Comparison of ENCODE assay signal across 12 mouse cellular contexts in the genomic region with DNA sequence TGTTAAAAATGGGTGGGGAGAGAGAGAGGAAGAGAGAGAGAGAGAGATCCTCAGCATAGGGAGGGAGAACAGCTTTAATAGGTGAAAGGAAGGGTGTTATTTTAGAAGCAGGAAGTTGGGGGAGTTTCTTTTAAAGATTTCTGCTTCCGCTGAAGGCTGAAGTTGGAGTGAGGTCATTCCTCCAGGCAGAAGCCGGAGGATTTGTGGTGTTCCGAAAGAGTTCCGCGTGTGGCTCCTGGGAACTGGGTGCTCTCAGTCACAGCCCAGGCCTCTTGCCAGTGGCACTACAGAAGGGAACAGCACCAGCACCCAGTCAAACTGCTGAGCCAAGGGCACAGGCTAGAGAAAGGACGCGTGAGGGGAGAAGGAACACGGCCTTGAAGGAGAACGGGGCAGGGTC. TPM values are rescaled to one million over a fixed set of nuclear protein-coding genes. Genes with fewer than 3 reads are reported as not detected.
DNase-seq lines count a peak whose midpoint lies in the region; ATAC-seq and TF ChIP-seq lines count a peak whose summit lies in the region.
"Had no signal": no experiment of that assay in that cellular context is flagged by ENCODE, and none has a peak within 500 bp of the region (broad histone marks: within the 10 kb centered on the region; RNA-seq: fewer than 3 reads in every experiment).

No protein-coding gene starts in this region.

- no peaks in the 10 kb centered on the region for H3K9me3 ChIP-seq in heart, embryonic 11.5 days (replicated peaks; ENCODE audit: control insufficient read depth, low read length)
- H3K9me3 ChIP-seq: embryonic facial prominence, embryonic 13.5 days had no signal

- no peaks in the 10 kb centered on the region for H3K27me3 ChIP-seq in heart, embryonic 11.5 days (ENCODE audit: control insufficient read depth, insufficient read depth, low read length)
- H3K27me3 ChIP-seq: embryonic facial prominence, embryonic 13.5 days had no signal

- no peak for TF ChIP-seq POLR2A in bone marrow, adult 2 months (IDR thresholded peaks at IDR 0.05; ENCODE audit: borderline replicate concordance, control insufficient read depth, low read depth, low read length)

- no peaks in the 10 kb centered on the region for H3K4me1 ChIP-seq in heart, embryonic 11.5 days (ENCODE audit: control insufficient read depth, insufficient read depth, low read length)
- no peaks in the 10 kb centered on the region for H3K4me1 ChIP-seq in bone marrow, adult 2 months (ENCODE audit: control insufficient read depth, insufficient read depth, low read length)
- H3K4me1 ChIP-seq: embryonic facial prominence, embryonic 13.5 days had no signal

- no peak for TF ChIP-seq CTCF in bone marrow, adult 2 months (IDR thresholded peaks at IDR 0.05; ENCODE audit: control insufficient read depth, insufficient read depth, low read length)

- H3K27ac ChIP-seq in heart, embryonic 11.5 days (ENCODE audit: low read depth, low read length) = no peak overlapping the region
- no peak overlapping the region for H3K27ac ChIP-seq in bone marrow, adult 2 months (ENCODE audit: control insufficient read depth, insufficient read depth, low read depth, low read length, poor library complexity)
- H3K27ac ChIP-seq: embryonic facial prominence, embryonic 13.5 days; hindbrain, postnatal 0 days had no signal

- peak; percentile 45 to 76 for DNase-seq in heart, adult 18-20 months
- DNase-seq in kidney, adult 8-10 months = peak; percentile 12 to 13
- DNase-seq in lung, postnatal 25 days (ENCODE audit: low spot score) = peak; percentile 29
- DNase-seq in left cerebral cortex, postnatal 10 days (ENCODE audit: extremely low spot score in 1 of 2, low spot score in 2 of 2) = no peak
- no peak for DNase-seq in MN1 (ENCODE audit: low spot score)
- DNase-seq in layer of hippocampus, adult 9-11 months = no peak
- DNase-seq: cerebellum, adult 11 months; right cerebral cortex, postnatal 14 days had no signal

- H3K9ac ChIP-seq in heart, embryonic 11.5 days (ENCODE audit: low read depth, low read length) = no peak overlapping the region
- H3K9ac ChIP-seq: embryonic facial prominence, embryonic 13.5 days had no signal

- H3K36me3 ChIP-seq in heart, embryonic 11.5 days (ENCODE audit: control insufficient read depth, insufficient read depth, low read length) = no peaks in the 10 kb centered on the region
- H3K36me3 ChIP-seq: embryonic facial prominence, embryonic 13.5 days had no signal

- no peak overlapping the region for H3K4me2 ChIP-seq in heart, embryonic 11.5 days
- H3K4me2 ChIP-seq: embryonic facial prominence, embryonic 13.5 days had no signal

- ATAC-seq in heart, embryonic 11.5 days (replicated peaks; ENCODE audit: insufficient number of reproducible peaks, low FRiP score, low TSS enrichment) = no peak
- ATAC-seq: hindbrain, postnatal 0 days had no signal

- H3K4me3 ChIP-seq in heart, embryonic 11.5 days (ENCODE audit: low read depth, low read length) = no peak overlapping the region
- H3K4me3 ChIP-seq in bone marrow, adult 2 months (replicated peaks; ENCODE audit: control insufficient read depth, low read depth, low read length) = peak overlapping the region; percentile 24
- H3K4me3 ChIP-seq: embryonic facial prominence, embryonic 13.5 days had no signal

- intact Hi-C loops in left cerebral cortex, postnatal 10 days (cut with DNase I) = no loop called here

- WGBS in heart, embryonic 11.5 days (ENCODE audit: insufficient replicate concordance) = 85% methylated on average over 9 of the region's 9 CpGs
- WGBS in bone marrow, adult 2 months = 49% methylated on average over 9 of the region's 9 CpGs

RNA-seq across cellular contexts. Expression of a gene that starts 38.4 kb away (rescaled TPM):
- total RNA-seq in heart, adult 18-20 months (2021) = 10 to 100 TPM; 36.0 to 40.6 TPM
- 84.1 and 93.7 TPM in 2 replicates for polyA plus RNA-seq in heart, embryonic 11.5 days (2014; fragmentation: Nextera tagmentation; extraction: Ambion mirVana)
- 60.6 and 77.8 TPM in 2 replicates for polyA plus RNA-seq in bone marrow, adult 2 months (2011; ENCODE audit: insufficient read depth, insufficient read length, low replicate concordance, missing spikeins)
- total RNA-seq in left cerebral cortex, postnatal 10 days (2021) = 10 to 100 TPM; 79.3 to 82.3 TPM

Comparison
In these comparisons a context has a peak if more than half of its experiments do, and no peak if none do; other contexts are left out.
1. DNase-seq: peak in heart, adult 18-20 months (2 of 2), kidney, adult 8-10 months (2 of 2) and lung, postnatal 25 days (single experiment); none in left cerebral cortex, postnatal 10 days (0 of 2), MN1 (single experiment) and layer of hippocampus, adult 9-11 months (single experiment).